Mouse (Mus musculus): ENCODE measurements at regions not wholly inside any gene's neighbourhood (a gene's known extent, or its start where the extent isn't known, plus 50 kb on each side); places are given as distances from the start of the nearest gene placed in this dataset.

DNA sequence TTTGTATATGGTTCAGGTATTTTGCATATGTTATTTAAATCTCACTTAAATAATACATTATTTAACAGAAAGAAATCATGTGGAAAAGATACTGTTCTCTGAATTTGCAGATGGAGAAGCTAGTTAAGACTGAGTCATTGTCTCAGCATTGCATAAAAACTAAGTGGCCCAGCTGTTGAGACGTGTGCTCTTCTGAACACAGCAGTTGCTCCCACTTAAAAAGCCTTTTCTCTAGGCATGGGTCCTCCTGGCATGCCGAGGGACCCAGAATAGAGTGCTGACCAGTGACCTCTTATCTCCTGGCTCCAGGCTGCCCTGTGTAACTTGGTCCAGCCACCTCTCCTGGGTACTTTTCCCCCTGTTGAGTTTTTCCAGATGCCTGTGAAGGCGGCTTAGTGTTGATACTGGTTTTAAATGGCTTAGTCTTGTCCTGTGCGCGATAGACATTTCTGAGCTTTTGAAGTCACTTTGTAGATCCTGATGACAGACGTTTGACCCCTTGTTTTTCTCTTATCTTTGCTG lies 312.2 kb downstream of the Plpp3 start:
- no peaks in the 10 kb centered on the region for H3K9me3 ChIP-seq (ENCODE audit: low read length)

DNA sequence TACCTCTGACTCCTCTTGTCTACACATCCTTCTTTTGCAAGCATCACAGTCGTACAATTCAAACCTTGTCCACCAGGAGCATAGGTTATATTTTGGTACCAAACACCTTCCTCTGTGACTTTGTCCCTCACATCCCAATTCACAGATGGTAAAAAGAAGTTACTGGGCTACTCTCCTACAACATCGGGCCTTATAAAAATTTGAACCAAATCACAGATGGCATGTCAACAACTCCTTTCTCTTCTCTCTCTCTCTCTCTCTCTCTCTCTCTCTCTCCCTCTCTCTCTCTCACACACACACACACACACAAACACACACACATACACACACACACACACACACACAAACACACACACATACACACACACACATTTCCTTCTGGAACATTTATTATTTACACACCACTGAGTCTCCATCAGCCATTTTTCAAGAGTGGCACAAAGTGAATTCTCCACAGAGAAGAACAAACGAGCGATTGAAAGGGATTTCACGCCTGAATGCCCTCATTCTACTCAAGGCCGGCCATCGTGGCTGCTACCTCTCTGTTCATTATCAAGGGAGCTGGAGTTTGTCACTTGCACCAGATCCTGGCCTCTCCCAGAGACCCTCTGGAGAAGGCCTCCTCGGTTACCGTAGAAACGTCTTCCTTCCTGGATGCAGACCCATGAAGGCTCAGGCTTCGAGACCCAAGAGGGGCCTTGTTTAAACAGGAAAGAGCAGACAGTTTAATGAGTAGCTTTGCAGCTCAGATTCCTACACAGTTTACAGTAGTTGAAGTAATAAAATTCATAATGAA lies 314.7 kb upstream of the Gm12728 start:
- H3K4me2 ChIP-seq (replicated peaks; ENCODE audit: low read depth, low read length): no peak overlapping the region
- no peaks in the 10 kb centered on the region for H3K36me3 ChIP-seq (ENCODE audit: insufficient read depth, low read length)
- no peaks in the 10 kb centered on the region for H3K27me3 ChIP-seq (ENCODE audit: insufficient read depth, low read length)
- H3K9ac ChIP-seq (replicated peaks; ENCODE audit: low read length): no peak overlapping the region
- H3K4me1 ChIP-seq (ENCODE audit: insufficient read depth, low read length): peaks cover 19% of the 10 kb centered on the region
- no peaks in the 10 kb centered on the region for H3K9me3 ChIP-seq (ENCODE audit: low read length)
- WGBS: 22% methylated on average over 11 of the region's 11 CpGs
- ATAC-seq (ENCODE audit: low FRiP score, low TSS enrichment): peak; percentile 93
- H3K4me3 ChIP-seq (ENCODE audit: low read length): no peak overlapping the region
- peak overlapping the region; percentile 70; the same call in 1 of the 2 replicates for H3K27ac ChIP-seq (ENCODE audit: low read length)

More for the DNA sequence above, 312.2 kb downstream of the Plpp3 start:
- Histone ChIP-seq H3K4me1 (ENCODE audit: insufficient read depth, low read length) (no peaks in the 10 kb centered on the region), H3K4me3 (ENCODE audit: low read length) (no peak overlapping the region), H3K36me3 (ENCODE audit: insufficient read depth, low read length) (no peaks in the 10 kb centered on the region), H3K27me3 (ENCODE audit: insufficient read depth, low read length) (no peaks in the 10 kb centered on the region), H3K4me2 (replicated peaks; ENCODE audit: low read depth, low read length) (no peak overlapping the region), H3K9ac (replicated peaks; ENCODE audit: low read length) (no peak overlapping the region), H3K27ac (ENCODE audit: low read length) (no peak overlapping the region)
- ATAC-seq (ENCODE audit: low FRiP score, low TSS enrichment): no peak
- WGBS: 74% methylated on average over 6 of the region's 6 CpGs

DNA sequence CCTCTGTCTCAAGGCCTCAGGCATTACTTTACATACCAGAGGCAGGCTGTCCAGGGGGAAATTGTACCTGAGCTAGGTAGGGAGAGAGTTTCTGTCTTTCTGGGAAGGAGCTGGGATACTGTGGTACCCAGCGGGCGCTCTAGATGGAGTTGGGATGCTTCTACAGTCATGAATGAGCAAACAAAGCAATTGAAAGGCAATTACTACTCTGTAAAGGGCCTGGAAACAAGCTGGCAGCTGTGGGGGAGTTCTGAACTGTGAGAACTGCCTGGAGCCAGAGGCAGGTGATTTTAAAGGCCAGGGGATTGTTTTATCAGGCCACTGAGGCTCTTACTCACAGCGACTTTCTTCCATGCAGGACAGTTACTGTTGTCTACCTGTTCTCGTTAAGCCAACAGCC lies 313.3 kb upstream of the Gm12728 start:
- peak; percentile 26; the same call in 1 of the 2 replicates for ATAC-seq (ENCODE audit: low FRiP score, low TSS enrichment)
- no peaks in the 10 kb centered on the region for H3K36me3 ChIP-seq (ENCODE audit: insufficient read depth, low read length)
- H3K4me3 ChIP-seq (ENCODE audit: low read length): no peak overlapping the region
- H3K9ac ChIP-seq (replicated peaks; ENCODE audit: low read length): no peak overlapping the region
- no peak overlapping the region for H3K27ac ChIP-seq (ENCODE audit: low read length)
- peaks cover 19% of the 10 kb centered on the region for H3K4me1 ChIP-seq (ENCODE audit: insufficient read depth, low read length)
- no peak overlapping the region for H3K4me2 ChIP-seq (replicated peaks; ENCODE audit: low read depth, low read length)
- no peaks in the 10 kb centered on the region for H3K9me3 ChIP-seq (ENCODE audit: low read length)
- WGBS: 42% methylated on average over 4 of the region's 4 CpGs
- no peaks in the 10 kb centered on the region for H3K27me3 ChIP-seq (ENCODE audit: insufficient read depth, low read length)

DNA sequence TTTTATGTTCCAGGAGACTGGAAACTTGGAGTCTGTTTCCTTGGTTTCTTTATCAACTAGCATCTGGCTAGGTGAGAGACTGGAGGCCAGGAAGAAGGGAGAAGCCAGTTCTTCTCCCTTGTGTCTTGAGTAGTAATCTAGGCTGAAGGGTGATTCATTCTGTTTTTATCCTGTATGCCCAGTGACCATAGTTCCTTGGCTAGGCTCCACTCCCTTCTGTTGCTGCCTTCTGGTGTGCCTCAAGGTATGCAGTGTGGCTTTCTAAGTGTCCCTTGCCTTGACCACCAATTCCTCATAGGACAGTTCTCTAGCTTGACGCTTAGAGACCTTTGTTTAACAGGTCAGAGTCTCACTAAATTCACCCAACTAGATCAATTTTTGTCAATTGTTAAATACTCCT lies 303.3 kb upstream of the Gm12728 start:
- H3K9me3 ChIP-seq (ENCODE audit: low read length): no peaks in the 10 kb centered on the region
- no peak overlapping the region for H3K9ac ChIP-seq (replicated peaks; ENCODE audit: low read length)
- 0 out of 2 replicates have a peak, but pooled peaks cover 2% of the 10 kb centered on the region for H3K4me1 ChIP-seq (ENCODE audit: insufficient read depth, low read length)
- no peak for ATAC-seq (ENCODE audit: low FRiP score, low TSS enrichment)
- H3K4me3 ChIP-seq (ENCODE audit: low read length): no peak overlapping the region
- no peaks in the 10 kb centered on the region for H3K27me3 ChIP-seq (ENCODE audit: insufficient read depth, low read length)
- 75% methylated on average over 1 of the region's 1 CpGs for WGBS
- H3K36me3 ChIP-seq (ENCODE audit: insufficient read depth, low read length): no peaks in the 10 kb centered on the region
- no peak overlapping the region for H3K4me2 ChIP-seq (replicated peaks; ENCODE audit: low read depth, low read length)
- H3K27ac ChIP-seq (ENCODE audit: low read length): no peak overlapping the region

DNA sequence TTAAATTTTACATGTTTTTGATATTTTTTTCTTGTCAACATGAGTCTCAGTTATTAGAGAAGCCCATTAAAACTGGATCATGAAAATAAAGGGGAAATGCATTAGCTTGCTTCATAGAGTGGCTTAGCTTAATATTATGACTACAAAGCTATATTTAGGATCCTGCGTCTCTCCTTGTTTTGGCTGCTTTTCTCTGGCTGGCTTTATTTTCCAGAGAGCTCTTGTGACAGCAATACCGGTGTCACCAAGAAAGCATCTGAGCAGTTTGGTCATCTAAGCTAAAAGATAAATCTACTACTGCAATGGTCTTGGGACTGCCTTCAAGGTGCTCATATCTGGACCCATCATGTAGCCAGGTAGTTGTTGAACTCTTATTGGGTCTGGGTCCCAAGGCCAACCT lies 293.5 kb upstream of the Gm12728 start:
- Histone ChIP-seq H3K36me3 (ENCODE audit: insufficient read depth, low read length) (no peaks in the 10 kb centered on the region), H3K9me3 (ENCODE audit: low read length) (no peaks in the 10 kb centered on the region), H3K4me1 (ENCODE audit: insufficient read depth, low read length) (no peaks in the 10 kb centered on the region), H3K9ac (replicated peaks; ENCODE audit: low read length) (no peak overlapping the region), H3K27me3 (ENCODE audit: insufficient read depth, low read length) (no peaks in the 10 kb centered on the region), H3K4me3 (ENCODE audit: low read length) (no peak overlapping the region), H3K4me2 (replicated peaks; ENCODE audit: low read depth, low read length) (no peak overlapping the region), H3K27ac (ENCODE audit: low read length) (no peak overlapping the region)
- ATAC-seq (ENCODE audit: low FRiP score, low TSS enrichment): no peak
- WGBS: 87% methylated on average over 2 of the region's 2 CpGs

DNA sequence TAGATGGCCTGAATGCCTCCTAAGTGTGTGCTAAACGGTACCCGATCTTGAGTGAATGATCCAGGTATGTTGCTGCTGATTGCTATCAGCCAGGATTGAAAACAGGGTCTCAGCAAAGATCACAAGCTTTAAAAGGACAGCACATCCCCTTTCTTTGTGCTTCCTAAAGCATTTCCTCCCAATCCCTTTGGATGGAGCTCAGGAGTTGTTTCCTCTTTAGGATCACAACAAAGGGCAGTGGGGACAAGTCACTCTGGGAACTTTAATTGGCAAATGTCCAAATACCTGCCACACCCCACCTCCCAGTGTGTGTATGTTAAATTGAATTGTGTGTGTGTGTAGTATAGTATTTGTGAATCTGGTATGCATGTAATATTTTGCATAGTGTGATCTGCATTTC lies 283.5 kb upstream of the Gm12728 start:
- no peak for ATAC-seq (ENCODE audit: low FRiP score, low TSS enrichment)
- Histone ChIP-seq H3K4me3 (ENCODE audit: low read length) (no peak overlapping the region), H3K9me3 (ENCODE audit: low read length) (peaks cover 5% of the 10 kb centered on the region; the same call in 1 of the 2 replicates), H3K4me1 (ENCODE audit: insufficient read depth, low read length) (no peaks in the 10 kb centered on the region), H3K27me3 (ENCODE audit: insufficient read depth, low read length) (no peaks in the 10 kb centered on the region), H3K27ac (ENCODE audit: low read length) (no peak overlapping the region), H3K9ac (replicated peaks; ENCODE audit: low read length) (no peak overlapping the region), H3K36me3 (ENCODE audit: insufficient read depth, low read length) (no peaks in the 10 kb centered on the region), H3K4me2 (replicated peaks; ENCODE audit: low read depth, low read length) (no peak overlapping the region)
- WGBS: 71% methylated on average over 2 of the region's 2 CpGs

DNA sequence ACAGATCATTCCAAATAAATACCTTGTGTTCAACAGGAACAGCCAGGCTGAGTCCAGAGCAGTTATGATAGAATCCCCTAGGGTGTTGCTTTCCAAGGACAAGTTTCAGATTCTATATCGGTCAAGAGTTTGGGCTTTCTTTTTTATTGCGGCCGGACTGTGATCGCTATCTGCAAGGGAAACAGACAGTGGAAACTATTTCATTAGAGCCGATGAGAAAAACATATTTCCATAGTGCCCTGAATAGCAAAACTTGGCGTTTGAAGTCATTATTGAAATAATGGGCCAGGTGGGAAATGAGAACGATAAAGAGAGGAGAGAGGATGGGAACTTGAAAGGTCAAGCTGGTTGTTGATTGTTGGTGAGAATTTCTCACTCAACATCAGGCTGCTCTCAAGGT lies 282.4 kb upstream of the Gm12728 start:
- WGBS: 65% methylated on average over 7 of the region's 7 CpGs
- H3K27me3 ChIP-seq (ENCODE audit: insufficient read depth, low read length): no peaks in the 10 kb centered on the region
- no peak overlapping the region for H3K9ac ChIP-seq (replicated peaks; ENCODE audit: low read length)
- no peak overlapping the region for H3K4me3 ChIP-seq (ENCODE audit: low read length)
- no peak for ATAC-seq (ENCODE audit: low FRiP score, low TSS enrichment)
- H3K4me2 ChIP-seq (replicated peaks; ENCODE audit: low read depth, low read length): no peak overlapping the region
- no peaks in the 10 kb centered on the region for H3K4me1 ChIP-seq (ENCODE audit: insufficient read depth, low read length)
- H3K36me3 ChIP-seq (ENCODE audit: insufficient read depth, low read length): no peaks in the 10 kb centered on the region
- peaks cover 5% of the 10 kb centered on the region; the same call in 1 of the 2 replicates for H3K9me3 ChIP-seq (ENCODE audit: low read length)
- no peak overlapping the region for H3K27ac ChIP-seq (ENCODE audit: low read length)

DNA sequence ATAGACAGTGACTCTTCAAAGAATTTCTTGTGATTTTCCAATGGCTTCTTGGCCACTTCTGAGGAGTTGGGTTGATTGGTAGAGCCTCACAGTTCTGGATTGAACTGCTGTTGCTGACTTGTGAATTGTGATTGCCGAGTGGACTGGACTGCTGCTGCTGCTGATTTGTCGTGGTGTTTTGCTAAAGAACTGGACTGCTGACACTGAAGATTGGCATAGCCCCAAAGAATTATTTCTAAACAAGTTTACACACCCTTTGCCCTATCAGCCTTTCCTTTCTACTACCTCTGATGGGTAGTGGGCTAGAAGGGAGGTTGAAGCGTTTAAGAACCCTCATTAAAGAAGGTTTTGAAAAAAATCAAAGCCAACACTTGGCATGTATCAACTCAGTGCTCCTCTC lies 280.6 kb upstream of the Gm12728 start:
- 83% methylated on average over 3 of the region's 3 CpGs for WGBS
- ATAC-seq (ENCODE audit: low FRiP score, low TSS enrichment): no peak

DNA sequence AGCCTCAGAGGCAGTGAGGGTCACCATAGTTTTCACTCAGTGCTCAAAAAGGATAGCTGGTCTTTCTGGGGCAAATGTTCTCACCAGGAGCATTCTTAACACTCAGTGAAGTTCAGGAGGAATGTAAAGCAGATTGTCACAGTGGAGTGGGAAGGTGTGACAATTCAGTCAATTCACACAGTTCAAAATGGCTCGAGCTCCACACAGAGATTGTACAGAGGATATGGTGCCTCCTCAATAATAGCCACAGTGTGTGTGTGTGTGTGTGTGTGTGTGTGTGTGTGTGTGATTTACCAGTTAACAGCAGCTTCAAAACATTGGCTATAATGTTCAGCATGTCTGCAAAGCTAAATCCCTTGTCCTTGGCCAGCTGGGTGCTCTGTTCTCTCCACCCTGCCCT lies 279.3 kb upstream of the Gm12728 start:
- Histone ChIP-seq H3K4me3 (ENCODE audit: low read length) (no peak overlapping the region), H3K36me3 (ENCODE audit: insufficient read depth, low read length) (no peaks in the 10 kb centered on the region), H3K27ac (ENCODE audit: low read length) (no peak overlapping the region), H3K4me1 (ENCODE audit: insufficient read depth, low read length) (no peaks in the 10 kb centered on the region; the same call in 1 of the 2 replicates), H3K9ac (replicated peaks; ENCODE audit: low read length) (no peak overlapping the region), H3K9me3 (ENCODE audit: low read length) (peaks cover 5% of the 10 kb centered on the region; the same call in 1 of the 2 replicates), H3K27me3 (ENCODE audit: insufficient read depth, low read length) (no peaks in the 10 kb centered on the region), H3K4me2 (replicated peaks; ENCODE audit: low read depth, low read length) (no peak overlapping the region)
- ATAC-seq (ENCODE audit: low FRiP score, low TSS enrichment): no peak
- WGBS: 74% methylated on average over 1 of the region's 1 CpGs

More for the DNA sequence above, 280.6 kb upstream of the Gm12728 start:
- Histone ChIP-seq H3K36me3 (ENCODE audit: insufficient read depth, low read length) (no peaks in the 10 kb centered on the region), H3K27me3 (ENCODE audit: insufficient read depth, low read length) (no peaks in the 10 kb centered on the region), H3K27ac (ENCODE audit: low read length) (no peak overlapping the region), H3K9ac (replicated peaks; ENCODE audit: low read length) (no peak overlapping the region), H3K9me3 (ENCODE audit: low read length) (peaks cover 5% of the 10 kb centered on the region; the same call in 1 of the 2 replicates), H3K4me1 (ENCODE audit: insufficient read depth, low read length) (no peaks in the 10 kb centered on the region; the same call in 1 of the 2 replicates), H3K4me2 (replicated peaks; ENCODE audit: low read depth, low read length) (no peak overlapping the region), H3K4me3 (ENCODE audit: low read length) (no peak overlapping the region)

DNA sequence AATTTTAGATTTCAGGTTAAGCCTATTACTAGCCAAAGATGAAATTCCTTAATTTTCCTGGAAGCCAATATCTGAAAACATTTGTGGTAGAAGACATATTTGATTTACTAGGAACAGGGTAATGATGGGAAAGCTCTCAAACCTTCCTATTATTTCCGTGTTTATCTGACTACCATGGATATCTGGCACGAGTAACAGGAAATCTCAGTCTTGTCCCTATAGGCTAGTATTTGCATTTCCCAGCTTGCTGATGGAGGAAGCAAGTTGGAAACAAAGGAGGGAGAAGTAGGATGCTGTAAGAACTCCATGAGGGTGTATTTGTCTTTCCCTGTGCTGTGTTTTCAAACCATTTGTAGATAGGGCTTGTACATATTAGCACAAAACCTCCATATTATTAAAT lies 264.5 kb upstream of the Gm12728 start:
- 57% methylated on average over 2 of the region's 2 CpGs for WGBS
- no peak for ATAC-seq (ENCODE audit: low FRiP score, low TSS enrichment)

More for the DNA sequence above, 264.5 kb upstream of the Gm12728 start:
- Histone ChIP-seq H3K4me1 (ENCODE audit: insufficient read depth, low read length) (no peaks in the 10 kb centered on the region), H3K36me3 (ENCODE audit: insufficient read depth, low read length) (no peaks in the 10 kb centered on the region), H3K4me3 (ENCODE audit: low read length) (no peak overlapping the region), H3K9me3 (ENCODE audit: low read length) (no peaks in the 10 kb centered on the region), H3K27ac (ENCODE audit: low read length) (no peak overlapping the region), H3K9ac (replicated peaks; ENCODE audit: low read length) (no peak overlapping the region), H3K4me2 (replicated peaks; ENCODE audit: low read depth, low read length) (no peak overlapping the region), H3K27me3 (ENCODE audit: insufficient read depth, low read length) (no peaks in the 10 kb centered on the region)

Data from kidney, embryonic 16.5 days (tissue).